Mouse (Mus musculus) cerebellum, postnatal 10 days (tissue): Measurements from ENCODE around the gene Nectin3.

Source experiments
- DNase-seq, 2 experiments: peaks; one replicate each; pipeline ENCODE4 v3.0.0; 2021; ENCODE audit warnings: mixed read lengths in 2 of 2

The Nectin3 gene

GRCm38 (mm10) chr16:46410739-46411057 is 87.6 kb downstream of the Nectin3 start:
- DNase-seq = no peak

GRCm38 (mm10) chr16:46410053-46410738 is 88.1 kb downstream of the Nectin3 start:
- DNase-seq = no peak

GRCm38 (mm10) chr16:46407997-46408396 is 90.3 kb downstream of the Nectin3 start:
- DNase-seq = no peak

- DNase-seq = no peak
Measured at GRCm38 (mm10) chr16:46406844-46407639, 91.3 kb downstream of the Nectin3 start.

GRCm38 (mm10) chr16:46397945-46398344 is 100.4 kb downstream of the Nectin3 start:
- no peak for DNase-seq

GRCm38 (mm10) chr16:46389415-46390033 is 108.8 kb downstream of the Nectin3 start:
- no peak for DNase-seq

GRCm38 (mm10) chr16:46388527-46389414 is 109.6 kb downstream of the Nectin3 start:
- no peak for DNase-seq

- DNase-seq = no peak
Measured at GRCm38 (mm10) chr16:46384279-46384678, 114.0 kb downstream of the Nectin3 start.

- no peak for DNase-seq
Measured at GRCm38 (mm10) chr16:46383344-46383743, 115.0 kb downstream of the Nectin3 start.

GRCm38 (mm10) chr16:46376575-46376974 is 121.8 kb downstream of the Nectin3 start:
- no peak for DNase-seq

- DNase-seq = peak; percentile 55 to 69
Measured at GRCm38 (mm10) chr16:46362022-46362421, 136.3 kb downstream of the Nectin3 start.

- DNase-seq = peak; percentile 71 to 80
Measured at GRCm38 (mm10) chr16:46357658-46358057, 140.7 kb downstream of the Nectin3 start.

- no peak for DNase-seq
Measured at GRCm38 (mm10) chr16:46356663-46357062, 141.7 kb downstream of the Nectin3 start.
